Mouse (Mus musculus) pancreas, adult 10 weeks (tissue): ENCODE measurements around the gene Zfr. TPM values are rescaled to one million over a fixed set of nuclear protein-coding genes. Genes with fewer than 3 reads are reported as not detected.

ENCODE experiments used
- polyA plus RNA-seq: library from polyadenylated mRNA; stranded (reverse); fragments of 350-450 nt; fragmentation: Illumina TruSeq; extraction: RNeasy Lipid Tissue Mini Kit (QIAGEN cat#74804); gene quantifications from one replicate; pipeline ENCODE4 v1.2.3, GENCODE M21; 2015; ENCODE audit warnings: low read depth, low replicate concordance; ENCODE audit not compliant: insufficient read depth

Zfr gene
- 22.5 TPM for polyA plus RNA-seq

DNA sequence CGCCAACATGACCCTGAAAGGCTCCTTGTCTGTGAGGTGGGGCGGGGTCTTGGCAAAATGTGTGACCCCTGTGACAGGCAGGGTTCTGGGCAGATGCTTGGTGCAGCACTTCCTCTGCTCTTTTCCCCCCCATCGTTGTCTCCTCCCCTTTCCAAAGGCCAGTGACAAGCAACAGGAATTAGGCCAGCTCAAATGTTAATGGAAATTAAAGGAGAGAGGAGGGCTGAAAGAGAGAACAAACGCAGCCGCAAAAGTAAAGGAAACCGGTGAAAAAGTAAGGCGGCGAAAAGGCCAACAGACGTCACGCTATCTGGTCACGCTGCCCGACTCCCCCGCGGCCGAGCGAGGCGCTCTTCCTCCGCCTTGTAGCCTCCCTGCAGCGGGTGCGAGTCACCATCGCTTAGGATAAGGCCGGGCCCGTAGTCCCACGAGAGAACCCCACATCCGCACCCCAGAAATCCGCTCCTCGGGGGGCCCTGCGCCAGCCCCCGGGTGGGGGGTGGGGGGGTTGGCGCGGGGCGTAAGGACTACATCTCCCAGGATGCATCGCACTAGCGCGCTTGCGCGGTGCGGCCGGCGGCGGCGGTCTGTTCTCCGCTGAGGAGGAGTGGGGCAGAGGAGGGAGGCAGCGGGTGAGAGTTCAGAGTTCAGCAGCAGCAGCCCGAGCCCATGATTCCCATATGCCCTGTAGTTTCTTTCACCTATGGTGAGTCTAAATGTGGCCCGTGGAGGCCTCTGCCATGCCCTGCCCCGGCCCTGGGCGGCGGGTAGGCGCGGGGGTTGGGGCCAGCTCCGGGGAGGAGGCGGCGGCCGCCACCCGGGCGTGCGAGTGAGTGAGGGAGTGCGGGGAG is at the start of gene Zfr:
Gene Zfr (plus strand): TSS at position 590 of the 851 bp plus-strand sequence.

GRCm38 (mm10) chr15:12204319-12205159 is 86.9 kb downstream of the Zfr start, which contains the start of gene Mtmr12:
TSS of gene Mtmr12 (plus strand) at chr15:12205028.

Other genes starting within 250 kb of the Zfr start
- 0.59 TPM for gene Npr3, start 210.5 kb upstream of the Zfr start, polyA plus RNA-seq
- gene Sub1, start 120.8 kb upstream of the Zfr start, polyA plus RNA-seq: 29.2 TPM
- gene Mtmr12, start 87.2 kb downstream of the Zfr start, polyA plus RNA-seq: 3.8 TPM
- 15.8 TPM for gene Golph3, start 203.6 kb downstream of the Zfr start, polyA plus RNA-seq
- gene 1810049J17Rik, start 204.1 kb downstream of the Zfr start, polyA plus RNA-seq: not detected